Mouse (Mus musculus) thymus, adult 2 months (tissue): ENCODE measurements around the gene Btg1.

Source experiments
- CTCF ChIP-seq: fragments of 200-500 bp; IDR thresholded peaks from 2 replicates; pipeline ENCODE4 v1.5.1; 2012; ENCODE audit warnings: mild to moderate bottlenecking, control low read depth, low read length, moderate library complexity, borderline replicate concordance; ENCODE audit not compliant: control insufficient read depth, poor library complexity, insufficient read depth; ENCODE audit errors: extremely low read depth
- POLR2A ChIP-seq: fragments of 200-500 bp; IDR thresholded peaks from 2 replicates; pipeline ENCODE4 v1.6.1; 2012; ENCODE audit warnings: mild to moderate bottlenecking, low read length, control low read depth, moderate library complexity; ENCODE audit not compliant: control insufficient read depth, poor library complexity, insufficient read depth; ENCODE audit errors: extremely low read depth

DNA sequence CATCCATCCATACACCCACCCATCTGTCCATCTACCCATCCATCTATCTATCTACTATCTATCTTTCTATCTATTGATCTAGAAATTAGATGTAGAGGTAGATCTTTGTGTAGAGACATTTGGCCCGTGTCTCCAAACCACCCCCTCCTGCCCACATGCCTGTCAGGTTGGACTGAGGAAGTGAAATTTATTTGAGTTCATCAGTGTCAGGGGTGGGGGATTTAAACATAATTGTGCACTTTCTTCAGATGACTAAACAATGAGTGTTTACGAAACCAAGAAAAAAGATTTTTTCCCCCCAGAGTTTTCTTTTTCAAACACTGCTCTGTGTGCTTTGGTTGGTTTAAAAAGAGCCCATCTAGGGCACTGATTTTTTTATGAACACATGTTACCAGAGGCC, 10.9 kb upstream of the Btg1 start:
- no peak for TF ChIP-seq CTCF
- TF ChIP-seq POLR2A = no peak
